ENCODE assay signal across 13 mouse cellular contexts in genomic region chr11:98597991-98598390, GRCm38 (mm10). TPM values are rescaled to one million over a fixed set of nuclear protein-coding genes. Genes with fewer than 3 reads are reported as not detected.
DNase-seq lines count a peak whose midpoint lies in the region; ATAC-seq and TF ChIP-seq lines count a peak whose summit lies in the region.
"Had no signal": no experiment of that assay in that cellular context is flagged by ENCODE, and none has a peak within 500 bp of the region (broad histone marks: within the 10 kb centered on the region; RNA-seq: fewer than 3 reads in every experiment).

Gene Lrrc3c (plus strand): TSS chr11:98598291.

- peaks cover 12% of the 10 kb centered on the region; the same call in 1 of the 2 replicates for H3K4me1 ChIP-seq in embryonic facial prominence, embryonic 13.5 days
- H3K4me1 ChIP-seq in embryonic facial prominence, embryonic 10.5 days = peaks cover 17% of the 10 kb centered on the region
- peaks cover 8% of the 10 kb centered on the region; the same call in 1 of the 2 replicates for H3K4me1 ChIP-seq in hindbrain, embryonic 15.5 days (replicated peaks)
- peaks cover 7% of the 10 kb centered on the region for H3K4me1 ChIP-seq in hindbrain, embryonic 12.5 days
- H3K4me1 ChIP-seq in testis, adult 2 months (ENCODE audit: control insufficient read depth, insufficient read depth, low read length) = peaks cover 23% of the 10 kb centered on the region

- ATAC-seq in embryonic facial prominence, embryonic 13.5 days (ENCODE audit: insufficient number of reproducible peaks, insufficient read depth, low FRiP score, low TSS enrichment, low read depth) = no peak
- no peak for ATAC-seq in hindbrain, embryonic 15.5 days (ENCODE audit: low FRiP score, low read depth)
- no peak for ATAC-seq in hindbrain, embryonic 12.5 days (ENCODE audit: low FRiP score)
- ATAC-seq in inflammation-experienced regulatory T-cells, adult 6 months = no peak

- no peak within 1 kb of the TSS for H3K4me3 ChIP-seq in embryonic facial prominence, embryonic 13.5 days
- no peak within 1 kb of the TSS for H3K4me3 ChIP-seq in embryonic facial prominence, embryonic 10.5 days
- no peak within 1 kb of the TSS for H3K4me3 ChIP-seq in hindbrain, embryonic 15.5 days
- no peak within 1 kb of the TSS for H3K4me3 ChIP-seq in hindbrain, embryonic 12.5 days
- peak within 1 kb of the TSS; percentile 2; the same call in 1 of the 2 replicates for H3K4me3 ChIP-seq in testis, adult 2 months (ENCODE audit: control insufficient read depth, low read depth, low read length)
- H3K4me3 ChIP-seq: limb, embryonic 15.5 days; stomach, embryonic 15.5 days had no signal

- TF ChIP-seq CTCF in testis, adult 2 months (IDR thresholded peaks at IDR 0.05; ENCODE audit: control insufficient read depth, insufficient read depth, insufficient replicate concordance, low read depth, low read length) = no peak

- H3K9me3 ChIP-seq in embryonic facial prominence, embryonic 13.5 days = no peaks in the 10 kb centered on the region
- no peaks in the 10 kb centered on the region for H3K9me3 ChIP-seq in embryonic facial prominence, embryonic 10.5 days
- H3K9me3 ChIP-seq in hindbrain, embryonic 15.5 days = no peaks in the 10 kb centered on the region
- H3K9me3 ChIP-seq in hindbrain, embryonic 12.5 days (replicated peaks) = no peaks in the 10 kb centered on the region
- H3K9me3 ChIP-seq: limb, embryonic 15.5 days; stomach, embryonic 15.5 days had no signal

- no peak for DNase-seq in embryonic facial prominence, embryonic 10.5 days (ENCODE audit: low spot score)
- DNase-seq in testis, postnatal 10 days (ENCODE audit: low spot score) = no peak
- no peak for DNase-seq in adipocyte (ENCODE audit: low spot score)
- DNase-seq: cerebellum, adult 8-10 months had no signal

- 0 out of 2 replicates have a peak within 1 kb of the TSS, but pooled peaks have one; percentile 44 for H3K9ac ChIP-seq in embryonic facial prominence, embryonic 13.5 days
- no peak within 1 kb of the TSS for H3K9ac ChIP-seq in hindbrain, embryonic 15.5 days
- no peak within 1 kb of the TSS for H3K9ac ChIP-seq in hindbrain, embryonic 12.5 days
- H3K9ac ChIP-seq: limb, embryonic 15.5 days; stomach, embryonic 15.5 days had no signal

- no peaks in the 10 kb centered on the region for H3K36me3 ChIP-seq in embryonic facial prominence, embryonic 13.5 days
- no peaks in the 10 kb centered on the region for H3K36me3 ChIP-seq in embryonic facial prominence, embryonic 10.5 days (replicated peaks)
- H3K36me3 ChIP-seq in hindbrain, embryonic 15.5 days = no peaks in the 10 kb centered on the region
- H3K36me3 ChIP-seq in hindbrain, embryonic 12.5 days = no peaks in the 10 kb centered on the region
- no peaks in the 10 kb centered on the region for H3K36me3 ChIP-seq in testis, adult 2 months (ENCODE audit: control insufficient read depth, insufficient read depth, low read length)
- H3K36me3 ChIP-seq: limb, embryonic 15.5 days; stomach, embryonic 15.5 days had no signal

- TF ChIP-seq POLR2A in testis, adult 2 months (IDR thresholded peaks at IDR 0.05; ENCODE audit: control insufficient read depth, low read depth, low read length) = no peak

- peaks cover 56% of the 10 kb centered on the region for H3K27me3 ChIP-seq in embryonic facial prominence, embryonic 13.5 days
- H3K27me3 ChIP-seq in embryonic facial prominence, embryonic 10.5 days (replicated peaks; ENCODE audit: low read depth, poor library complexity, severe bottlenecking) = peaks cover 47% of the 10 kb centered on the region
- peaks cover 13% of the 10 kb centered on the region for H3K27me3 ChIP-seq in hindbrain, embryonic 15.5 days
- peaks cover 43% of the 10 kb centered on the region for H3K27me3 ChIP-seq in hindbrain, embryonic 12.5 days
- H3K27me3 ChIP-seq in testis, adult 2 months (ENCODE audit: control insufficient read depth, insufficient read depth, low read length) = no peaks in the 10 kb centered on the region

- 79% methylated on average over 8 of the region's 8 CpGs for WGBS in embryonic facial prominence, embryonic 13.5 days
- WGBS in embryonic facial prominence, embryonic 10.5 days = 81% methylated on average over 8 of the region's 8 CpGs
- 85% methylated on average over 8 of the region's 8 CpGs for WGBS in hindbrain, embryonic 15.5 days
- WGBS in hindbrain, embryonic 12.5 days = 79% methylated on average over 8 of the region's 8 CpGs

- H3K4me2 ChIP-seq in embryonic facial prominence, embryonic 13.5 days = 0 out of 2 replicates have a peak within 1 kb of the TSS, but pooled peaks have one; percentile 3
- peak within 1 kb of the TSS; percentile 17; the same call in 1 of the 2 replicates for H3K4me2 ChIP-seq in hindbrain, embryonic 15.5 days
- no peak within 1 kb of the TSS for H3K4me2 ChIP-seq in hindbrain, embryonic 12.5 days (replicated peaks)
- H3K4me2 ChIP-seq: limb, embryonic 15.5 days; stomach, embryonic 15.5 days had no signal

- H3K27ac ChIP-seq in embryonic facial prominence, embryonic 13.5 days = no peak within 1 kb of the TSS
- no peak within 1 kb of the TSS for H3K27ac ChIP-seq in embryonic facial prominence, embryonic 10.5 days (replicated peaks)
- no peak within 1 kb of the TSS for H3K27ac ChIP-seq in hindbrain, embryonic 15.5 days (replicated peaks)
- H3K27ac ChIP-seq in hindbrain, embryonic 12.5 days = no peak within 1 kb of the TSS
- no peak within 1 kb of the TSS for H3K27ac ChIP-seq in testis, adult 2 months (ENCODE audit: control insufficient read depth, insufficient read depth, low read depth, low read length)
- H3K27ac ChIP-seq: limb, embryonic 15.5 days; stomach, embryonic 15.5 days had no signal

RNA-seq across cellular contexts. Expression of gene Lrrc3c, which starts in this region (rescaled TPM):
- not detected in 2 replicates for polyA plus RNA-seq in embryonic facial prominence, embryonic 13.5 days (2015; fragmentation: Nextera tagmentation; extraction: Ambion mirVana)
- polyA plus RNA-seq in embryonic facial prominence, embryonic 10.5 days (2016; fragmentation: Nextera tagmentation; extraction: Ambion mirVana) = not detected in 2 replicates
- polyA plus RNA-seq in hindbrain, embryonic 15.5 days (2015; fragmentation: Nextera tagmentation; extraction: Ambion mirVana) = not detected in 2 replicates
- not detected in 2 replicates for polyA plus RNA-seq in hindbrain, embryonic 12.5 days (2016; fragmentation: Nextera tagmentation; extraction: Ambion mirVana)
- polyA plus RNA-seq in testis, adult 2 months (2012; rRNA removed) = not detected in 2 replicates
- polyA plus RNA-seq in inflammation-experienced regulatory T-cells, adult 6 months (2017; shearing (Covaris generic)) = not detected
- polyA plus RNA-seq: activated CD4-positive, CD25-positive, alpha-beta regulatory T cell, adult 4 months; frontal cortex, adult 2 months; limb, embryonic 15.5 days; stomach, embryonic 15.5 days had no signal
